8 mouse cellular contexts compared by ENCODE assay signal in genomic region chr8:117157769-117158091, GRCm38 (mm10). TPM values are rescaled to one million over a fixed set of nuclear protein-coding genes. Genes with fewer than 3 reads are reported as not detected.
A peak's percentile ranks its signal among the peaks of the same experiment; 100 is the strongest.
DNase-seq lines count a peak whose midpoint lies in the region; ATAC-seq and TF ChIP-seq lines count a peak whose summit lies in the region.

No protein-coding gene starts in this region.

- peaks cover 5 to 31% of the 10 kb centered on the region in 2 experiments for H3K4me1 ChIP-seq in CH12.LX (ENCODE audit: control insufficient read depth in 1 of 2, insufficient read depth in 2 of 2)
- H3K4me1 ChIP-seq in forebrain, embryonic 11.5 days (replicated peaks; ENCODE audit: control insufficient read depth, insufficient read depth, low read length) = peaks cover 11% of the 10 kb centered on the region
- peaks cover 17% of the 10 kb centered on the region for H3K4me1 ChIP-seq in heart, postnatal 0 days (ENCODE audit: control insufficient read depth, insufficient read depth)
- peaks cover 24% of the 10 kb centered on the region for H3K4me1 ChIP-seq in liver, embryonic 16.5 days (ENCODE audit: control insufficient read depth, low read depth, low read length)
- H3K4me1 ChIP-seq in neural tube, embryonic 13.5 days (replicated peaks) = peaks cover 54% of the 10 kb centered on the region
- peaks cover 12% of the 10 kb centered on the region for H3K4me1 ChIP-seq in testis, adult 2 months (ENCODE audit: control insufficient read depth, insufficient read depth, low read length)

- peak; percentile 96 for ATAC-seq in forebrain, embryonic 11.5 days (replicated peaks; ENCODE audit: low FRiP score)
- peak; percentile 96 for ATAC-seq in heart, postnatal 0 days (ENCODE audit: insufficient read depth, low read depth)
- ATAC-seq in liver, embryonic 16.5 days (ENCODE audit: low read depth) = peak; percentile 94
- ATAC-seq in neural tube, embryonic 13.5 days (ENCODE audit: low read depth) = peak; percentile 96

- H3K9me3 ChIP-seq in CH12.LX (replicated peaks; ENCODE audit: low read length) = no peaks in the 10 kb centered on the region
- no peaks in the 10 kb centered on the region for H3K9me3 ChIP-seq in forebrain, embryonic 11.5 days (ENCODE audit: control insufficient read depth, low read length)
- no peaks in the 10 kb centered on the region for H3K9me3 ChIP-seq in heart, postnatal 0 days (replicated peaks; ENCODE audit: control insufficient read depth, low read length)
- no peaks in the 10 kb centered on the region for H3K9me3 ChIP-seq in liver, embryonic 16.5 days (replicated peaks; ENCODE audit: control insufficient read depth, low read length)
- H3K9me3 ChIP-seq in neural tube, embryonic 13.5 days = no peaks in the 10 kb centered on the region

- peak; percentile 87 for TF ChIP-seq POLR2A in CH12.LX (IDR thresholded peaks at IDR 0.05; ENCODE audit: low read depth, low read length)
- peak; percentile 77 for TF ChIP-seq POLR2A in testis, adult 2 months (IDR thresholded peaks at IDR 0.05; ENCODE audit: control insufficient read depth, low read depth, low read length)

- TF ChIP-seq EP300 in CH12.LX (IDR thresholded peaks at IDR 0.05; ENCODE audit: low read length) = no peak
- no peak; the same call in 1 of the 2 replicates for TF ChIP-seq EP300 in heart, postnatal 0 days (IDR thresholded peaks at IDR 0.05; ENCODE audit: low read depth)

- H3K36me3 ChIP-seq in CH12.LX (replicated peaks in 1 of 2; ENCODE audit: control insufficient read depth in 1 of 2, insufficient read depth in 1 of 2, low read length in 1 of 2) = peaks cover 0 to 6% of the 10 kb centered on the region in 2 experiments
- H3K36me3 ChIP-seq in forebrain, embryonic 11.5 days (ENCODE audit: control insufficient read depth, insufficient read depth, low read length) = no peaks in the 10 kb centered on the region
- H3K36me3 ChIP-seq in heart, postnatal 0 days (replicated peaks; ENCODE audit: control insufficient read depth, insufficient read depth, low read length) = no peaks in the 10 kb centered on the region
- no peaks in the 10 kb centered on the region for H3K36me3 ChIP-seq in liver, embryonic 16.5 days (ENCODE audit: control insufficient read depth, insufficient read depth)
- no peaks in the 10 kb centered on the region for H3K36me3 ChIP-seq in neural tube, embryonic 13.5 days
- H3K36me3 ChIP-seq in testis, adult 2 months (ENCODE audit: control insufficient read depth, insufficient read depth, low read length) = no peaks in the 10 kb centered on the region

- TF ChIP-seq CTCF in CH12.LX (conservative IDR thresholded peaks at IDR 0.05 in 1 of 2, IDR thresholded peaks at IDR 0.05 in 1 of 2; ENCODE audit: low read depth in 2 of 2, low read length in 2 of 2) = no peak
- TF ChIP-seq CTCF in heart, postnatal 0 days (IDR thresholded peaks at IDR 0.05; ENCODE audit: low read depth) = no peak
- no peak for TF ChIP-seq CTCF in testis, adult 2 months (IDR thresholded peaks at IDR 0.05; ENCODE audit: control insufficient read depth, insufficient read depth, insufficient replicate concordance, low read depth, low read length)

- no peak overlapping the region for H3K27ac ChIP-seq in CH12.LX (ENCODE audit: insufficient read depth, low read depth)
- H3K27ac ChIP-seq in forebrain, embryonic 11.5 days (ENCODE audit: low read depth, low read length) = peak overlapping the region; percentile 62
- H3K27ac ChIP-seq in heart, postnatal 0 days (ENCODE audit: low read depth) = peak overlapping the region; percentile 81
- peak overlapping the region; percentile 88 for H3K27ac ChIP-seq in liver, embryonic 16.5 days (ENCODE audit: low read length)
- peak overlapping the region; percentile 84 for H3K27ac ChIP-seq in neural tube, embryonic 13.5 days (replicated peaks)
- H3K27ac ChIP-seq in testis, adult 2 months (ENCODE audit: control insufficient read depth, insufficient read depth, low read depth, low read length) = peak overlapping the region; percentile 88

- peak overlapping the region; percentile 82 to 99 (median 94) for H3K4me3 ChIP-seq in CH12.LX (replicated peaks in 1 of 3; ENCODE audit: low read depth in 2 of 3, low read length in 2 of 3, poor library complexity in 1 of 3)
- peak overlapping the region; percentile 83 for H3K4me3 ChIP-seq in forebrain, embryonic 11.5 days (ENCODE audit: low read depth, low read length)
- peak overlapping the region; percentile 73 for H3K4me3 ChIP-seq in heart, postnatal 0 days (ENCODE audit: low read depth, low read length)
- H3K4me3 ChIP-seq in liver, embryonic 16.5 days (ENCODE audit: low read depth, low read length) = peak overlapping the region; percentile 91
- H3K4me3 ChIP-seq in neural tube, embryonic 13.5 days = peak overlapping the region; percentile 90
- peak overlapping the region; percentile 98 for H3K4me3 ChIP-seq in testis, adult 2 months (ENCODE audit: control insufficient read depth, low read depth, low read length)

- in situ Hi-C loops in CH12.LX (cut with MboI; ENCODE audit: low pct_ligation_motif_present, low pct_unique_long_range_greater_than_20kb, low sequenced_read_pairs) = loop anchor here (5.0 kb wide), 1 partner anchor 35 kb away; no protein-coding TSS in a partner anchor

- TF ChIP-seq RAD21 in CH12.LX (IDR thresholded peaks at IDR 0.05; ENCODE audit: low read depth, low read length) = no peak

- H3K4me2 ChIP-seq in CH12.LX (ENCODE audit: insufficient read depth, low read depth, poor library complexity, severe bottlenecking) = no peak overlapping the region
- H3K4me2 ChIP-seq in forebrain, embryonic 11.5 days (ENCODE audit: low read depth, low read length, severe bottlenecking) = peak overlapping the region; percentile 88
- H3K4me2 ChIP-seq in heart, postnatal 0 days (ENCODE audit: low read depth, low read length) = peak overlapping the region; percentile 89
- H3K4me2 ChIP-seq in liver, embryonic 16.5 days (ENCODE audit: low read depth, low read length) = peak overlapping the region; percentile 91
- H3K4me2 ChIP-seq in neural tube, embryonic 13.5 days = peak overlapping the region; percentile 90

- peak; percentile 92 for DNase-seq in CH12.LX (ENCODE audit: extremely low read depth)
- peak; percentile 88 for DNase-seq in c-Kit-positive CD71-positive TER-119-negative erythroid progenitor cells, embryonic 14.5 days (ENCODE audit: low read depth)
- peak; percentile 99 for DNase-seq in forebrain, embryonic 11.5 days (ENCODE audit: low spot score)
- peak; percentile 93 for DNase-seq in heart, postnatal 0 days (ENCODE audit: low spot score)
- peak; percentile 98 to 99 for DNase-seq in kidney, postnatal 4 days

- H3K9ac ChIP-seq in CH12.LX (ENCODE audit: insufficient read depth, low read depth) = peak overlapping the region; percentile 88
- peak overlapping the region; percentile 90 for H3K9ac ChIP-seq in forebrain, embryonic 11.5 days (ENCODE audit: low read length)
- H3K9ac ChIP-seq in heart, postnatal 0 days (replicated peaks; ENCODE audit: low read depth, low read length) = peak overlapping the region; percentile 68
- H3K9ac ChIP-seq in liver, embryonic 16.5 days (ENCODE audit: low read depth, low read length) = peak overlapping the region; percentile 92
- peak overlapping the region; percentile 92 for H3K9ac ChIP-seq in neural tube, embryonic 13.5 days

- dilution Hi-C loops in CH12.LX (cut with MboI; ENCODE audit: extremely low pct_ligation_motif_present, extremely low pct_unique_long_range_greater_than_20kb, low sequenced_read_pairs) = no loop called here

- H3K79me2 ChIP-seq in CH12.LX (replicated peaks; ENCODE audit: control insufficient read depth, extremely low read depth, insufficient read depth, poor library complexity, severe bottlenecking) = no peaks in the 10 kb centered on the region

- under 1% methylated on average over 39 of the region's 45 CpGs for WGBS in forebrain, embryonic 11.5 days
- under 1% methylated on average over 40 of the region's 45 CpGs for WGBS in heart, postnatal 0 days
- under 1% methylated on average over 44 of the region's 45 CpGs for WGBS in liver, embryonic 16.5 days (ENCODE audit: insufficient replicate concordance)
- under 1% methylated on average over 32 of the region's 45 CpGs for WGBS in neural tube, embryonic 13.5 days

- no peaks in the 10 kb centered on the region for H3K27me3 ChIP-seq in CH12.LX (replicated peaks)
- no peaks in the 10 kb centered on the region for H3K27me3 ChIP-seq in forebrain, embryonic 11.5 days (ENCODE audit: control insufficient read depth, insufficient read depth, low read length)
- H3K27me3 ChIP-seq in heart, postnatal 0 days (ENCODE audit: control insufficient read depth, insufficient read depth, low read length) = no peaks in the 10 kb centered on the region
- H3K27me3 ChIP-seq in liver, embryonic 16.5 days (ENCODE audit: control insufficient read depth, insufficient read depth, low read depth, low read length) = no peaks in the 10 kb centered on the region
- H3K27me3 ChIP-seq in neural tube, embryonic 13.5 days = no peaks in the 10 kb centered on the region
- no peaks in the 10 kb centered on the region for H3K27me3 ChIP-seq in testis, adult 2 months (ENCODE audit: control insufficient read depth, insufficient read depth, low read length)

TF ChIP-seq in CH12.LX, 34 proteins besides CTCF, POLR2A, EP300 and RAD21 (continues in another document):
- peak; percentile 80 for TF ChIP-seq MAX (IDR thresholded peaks at IDR 0.05; ENCODE audit: low read length)
- no peak for TF ChIP-seq RCOR1 (conservative IDR thresholded peaks at IDR 0.05; ENCODE audit: low read depth, low read length)
- TF ChIP-seq CHD1 (IDR thresholded peaks at IDR 0.05; ENCODE audit: low read depth, low read length) = no peak
- TF ChIP-seq UBTF (IDR thresholded peaks at IDR 0.05; ENCODE audit: low read depth, low read length) = no peak
- TF ChIP-seq SIN3A (IDR thresholded peaks at IDR 0.05; ENCODE audit: low read length) = peak; percentile 89
- no peak for TF ChIP-seq USF1 (IDR thresholded peaks at IDR 0.05; ENCODE audit: low read depth, low read length)
- no peak for TF ChIP-seq MAFK (IDR thresholded peaks at IDR 0.05; ENCODE audit: insufficient replicate concordance, low read length)
- TF ChIP-seq CHD2 (IDR thresholded peaks at IDR 0.05; ENCODE audit: low read length) = 0 out of 2 replicates have a peak, but pooled peaks have one; percentile 36
- TF ChIP-seq ZNF384 (IDR thresholded peaks at IDR 0.05; ENCODE audit: low read depth, low read length) = no peak
- no peak; the same call in 1 of the 2 replicates for TF ChIP-seq IRF4 (IDR thresholded peaks at IDR 0.05; ENCODE audit: low read depth, low read length)

RNA-seq across cellular contexts. Expression of gene Gan, which starts 0.2 kb away (rescaled TPM):
- total RNA-seq in CH12.LX (2012; rRNA removed) (2.9 and 3.2 TPM in 2 replicates), CH12.LX (2014; rRNA removed) (1.5 and 1.7 TPM in 2 replicates)
- polyA plus RNA-seq in CH12.LX (2012; ENCODE audit: insufficient read length, low read depth) = 2.5 and 2.8 TPM in 2 replicates
- 3.1 and 3.4 TPM in 2 replicates for polyA plus RNA-seq in forebrain, embryonic 11.5 days (2014; fragmentation: Nextera tagmentation; extraction: Ambion mirVana)
- total RNA-seq in heart, postnatal 0 days (2014; rRNA removed; ENCODE audit: low replicate concordance) = 3.1 and 4.0 TPM in 2 replicates
- 0.60 and 0.99 TPM in 2 replicates for polyA plus RNA-seq in heart, postnatal 0 days (2015; fragmentation: Nextera tagmentation; extraction: Ambion mirVana)
- 0.58 and 0.63 TPM in 2 replicates for polyA plus RNA-seq in liver, embryonic 16.5 days (2015; fragmentation: Nextera tagmentation; extraction: Ambion mirVana)
- 2.4 and 2.6 TPM in 2 replicates for polyA plus RNA-seq in neural tube, embryonic 13.5 days (2015; fragmentation: Nextera tagmentation; extraction: Ambion mirVana)
- 3.8 and 4.1 TPM in 2 replicates for polyA plus RNA-seq in testis, adult 2 months (2012; rRNA removed)
